Mouse (Mus musculus) MEL-GATA-1-ER (cell line): ENCODE results near the gene Prkar2b.
A peak's percentile ranks its signal among the peaks of the same experiment; 100 is the strongest.

Source experiments
- DNase-seq: peaks from one replicate; pipeline ENCODE4 v3.0.0-alpha.2; 2012; ENCODE audit warnings: low read depth; ENCODE audit errors: extremely low read depth

Gene Prkar2b

DNA sequence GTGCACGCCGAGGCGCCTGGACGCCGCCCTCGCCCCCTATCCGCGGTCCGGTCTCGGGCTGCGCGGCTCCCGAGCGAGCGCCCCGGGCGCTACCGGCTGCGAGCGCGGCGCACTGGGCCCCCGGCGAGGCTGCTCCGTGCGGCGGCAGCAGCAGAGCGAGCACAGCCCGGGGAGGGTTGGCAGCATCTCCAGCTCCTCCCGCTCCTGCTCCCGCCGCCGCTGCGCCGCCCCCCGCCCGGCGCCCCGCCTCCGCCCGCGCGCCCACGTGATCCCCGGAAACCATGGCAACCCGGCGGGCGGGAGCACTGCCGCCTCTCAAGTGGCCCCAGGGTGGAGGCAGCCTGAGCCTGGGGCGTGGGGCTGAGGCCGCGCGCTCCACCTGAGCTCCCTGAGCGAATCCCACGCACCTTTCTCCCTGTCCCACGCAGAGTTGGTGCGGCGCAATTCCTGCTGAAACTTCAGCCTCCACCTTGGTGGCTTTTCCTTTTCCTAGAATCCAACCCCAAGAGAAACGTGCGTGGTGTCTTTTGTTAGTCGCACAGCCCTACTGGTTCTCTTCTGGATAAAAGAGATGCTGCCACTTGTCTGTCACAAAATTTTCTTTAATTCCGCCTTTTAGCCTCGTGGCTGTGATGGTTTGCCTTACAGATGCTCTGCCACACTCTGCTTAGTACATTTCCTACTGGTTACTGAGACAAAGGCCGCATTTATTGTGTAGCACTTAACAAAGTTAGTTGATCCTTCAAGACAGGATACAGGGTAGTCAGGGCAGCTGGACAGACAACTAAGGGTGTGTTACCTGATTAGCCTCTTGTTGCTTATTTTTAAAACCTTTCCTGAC is at the start of gene Prkar2b:
Gene Prkar2b (minus strand): TSS at position 207 of the 841 bp plus-strand sequence.
- peak; percentile 51 for DNase-seq

- DNase-seq = no peak
Measured at GRCm38 (mm10) chr12:32109201-32109600, 48.1 kb upstream of the Prkar2b start.

- DNase-seq = no peak
Measured at GRCm38 (mm10) chr12:32104955-32105521, 43.9 kb upstream of the Prkar2b start.

- peak; percentile 85 for DNase-seq
Measured at GRCm38 (mm10) chr12:32104451-32104862, 43.4 kb upstream of the Prkar2b start.

- no peak for DNase-seq
Measured at GRCm38 (mm10) chr12:32101306-32101705, 40.2 kb upstream of the Prkar2b start.

GRCm38 (mm10) chr12:32099686-32100206 is 38.6 kb upstream of the Prkar2b start:
- no peak for DNase-seq

DNA sequence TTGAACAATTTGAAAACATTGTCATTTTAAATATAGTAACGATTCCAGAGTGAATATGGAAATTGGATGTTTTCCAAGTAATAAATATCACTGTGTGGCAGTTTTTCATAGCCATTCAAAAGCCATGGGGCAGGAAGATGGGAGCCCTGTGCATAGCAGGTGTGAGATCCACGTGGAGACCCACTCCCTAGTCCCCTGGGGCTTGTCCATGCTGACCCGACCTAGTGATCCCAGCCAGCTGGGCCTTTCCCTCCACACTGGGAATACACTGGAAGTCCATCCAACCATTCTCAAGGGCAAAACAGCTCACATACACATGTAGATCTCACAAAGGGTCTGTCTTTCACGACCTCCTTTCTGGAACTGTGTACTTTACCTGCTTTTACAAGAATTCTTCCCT is 37.5 kb upstream of the Prkar2b start:
- DNase-seq = no peak

- no peak for DNase-seq
Measured at GRCm38 (mm10) chr12:32097107-32097506, 36.0 kb upstream of the Prkar2b start.

DNA sequence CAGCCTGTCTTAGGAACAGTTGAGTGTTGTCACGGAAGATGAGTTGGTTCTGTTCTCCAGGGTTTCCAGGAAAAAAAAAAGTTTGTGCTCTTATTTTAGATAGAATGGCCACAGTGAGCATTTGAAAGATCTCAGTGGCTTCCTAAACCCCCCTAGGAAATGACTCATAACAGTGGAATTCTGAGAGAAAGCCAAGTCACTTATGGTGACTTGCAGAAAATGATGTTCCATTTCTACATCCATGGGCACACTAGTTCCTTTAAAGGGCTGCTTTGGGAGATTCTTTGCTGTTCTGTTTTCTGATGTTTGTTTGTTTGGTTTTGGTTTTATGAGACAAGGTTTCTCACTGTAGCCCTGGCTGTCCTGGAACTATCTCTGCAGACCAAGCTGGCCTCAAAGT is 34.1 kb upstream of the Prkar2b start:
- no peak for DNase-seq

GRCm38 (mm10) chr12:32092452-32092851 is 31.4 kb upstream of the Prkar2b start:
- DNase-seq = no peak

GRCm38 (mm10) chr12:32088566-32088965 is 27.5 kb upstream of the Prkar2b start:
- DNase-seq = no peak

DNA sequence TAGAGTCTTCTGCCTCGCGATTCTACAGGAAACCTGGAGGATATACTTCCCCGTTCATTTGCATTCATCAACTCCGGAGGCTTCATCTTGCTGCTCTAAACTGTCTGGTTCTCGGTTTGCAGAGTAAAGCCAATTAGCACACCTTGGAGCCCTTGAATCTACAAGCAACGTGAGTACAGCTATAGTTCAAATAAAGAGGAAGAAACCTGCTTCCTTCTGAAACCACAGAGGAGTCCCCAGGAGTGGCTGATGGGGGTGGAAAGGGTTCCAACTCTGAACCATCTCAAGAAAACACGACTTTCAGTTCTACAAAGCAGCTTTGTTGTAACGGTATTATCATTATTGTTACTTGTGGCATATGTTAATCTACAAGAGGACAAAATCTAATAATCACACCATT is 26.2 kb upstream of the Prkar2b start:
- peak; percentile 55 for DNase-seq

DNA sequence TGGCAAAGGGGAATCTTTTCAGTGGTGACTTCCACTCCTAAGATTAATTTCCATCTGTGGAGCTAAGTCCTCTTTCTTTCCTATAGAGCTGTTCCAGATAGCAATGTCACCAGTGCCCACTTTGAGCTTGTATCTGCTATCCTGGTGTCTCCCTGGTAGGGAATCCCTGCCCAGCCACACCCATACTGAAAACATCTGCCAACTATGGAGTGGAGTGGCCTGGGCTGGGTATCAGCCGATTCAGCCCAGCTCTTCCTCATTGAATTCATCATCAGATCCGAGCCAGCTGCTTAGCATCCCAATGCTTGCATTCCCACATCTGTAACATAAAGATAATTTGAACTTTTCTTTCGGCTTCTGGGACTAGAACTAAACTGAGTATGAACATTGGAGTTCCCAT is 25.8 kb upstream of the Prkar2b start:
- no peak for DNase-seq

GRCm38 (mm10) chr12:32085856-32086255 is 24.8 kb upstream of the Prkar2b start:
- no peak for DNase-seq

DNA sequence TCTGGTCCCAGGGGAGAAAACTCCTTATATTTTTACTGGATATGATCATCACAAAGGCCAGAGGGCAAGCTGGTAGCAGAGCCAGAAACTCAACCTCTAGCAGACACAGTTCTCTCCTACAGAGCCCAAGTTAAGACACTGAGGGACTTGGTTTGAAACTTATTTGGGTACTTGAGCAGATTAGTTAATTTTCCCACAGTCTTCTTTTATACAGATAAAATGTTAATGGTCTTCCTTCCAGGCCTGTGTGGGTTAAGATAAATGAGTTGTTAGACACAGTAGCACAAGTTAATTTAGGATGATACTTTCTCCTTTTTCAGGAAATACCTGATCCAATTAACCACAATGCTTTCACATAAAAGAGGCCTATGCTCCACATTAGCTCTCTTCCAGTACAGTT is 24.1 kb upstream of the Prkar2b start:
- no peak for DNase-seq

DNA sequence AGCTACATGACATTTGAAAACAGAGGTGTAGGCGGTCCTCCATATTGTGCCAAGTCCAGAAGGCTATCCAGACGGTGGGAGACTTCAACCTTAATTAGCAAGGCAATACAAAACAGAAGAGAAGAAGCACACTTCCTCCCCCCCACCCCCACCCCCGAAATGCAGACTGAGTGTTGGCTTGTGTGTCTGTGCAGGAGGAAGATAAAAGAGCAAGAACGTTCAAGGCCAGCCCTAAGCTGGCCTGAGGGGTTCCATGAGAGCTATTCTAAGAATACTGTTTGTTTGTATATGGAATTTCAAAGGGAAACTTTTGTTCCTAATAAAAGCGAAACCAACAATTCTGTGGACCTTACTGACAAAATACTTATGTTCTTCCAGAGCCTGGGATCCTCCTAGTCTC is 23.5 kb upstream of the Prkar2b start:
- DNase-seq = no peak

DNA sequence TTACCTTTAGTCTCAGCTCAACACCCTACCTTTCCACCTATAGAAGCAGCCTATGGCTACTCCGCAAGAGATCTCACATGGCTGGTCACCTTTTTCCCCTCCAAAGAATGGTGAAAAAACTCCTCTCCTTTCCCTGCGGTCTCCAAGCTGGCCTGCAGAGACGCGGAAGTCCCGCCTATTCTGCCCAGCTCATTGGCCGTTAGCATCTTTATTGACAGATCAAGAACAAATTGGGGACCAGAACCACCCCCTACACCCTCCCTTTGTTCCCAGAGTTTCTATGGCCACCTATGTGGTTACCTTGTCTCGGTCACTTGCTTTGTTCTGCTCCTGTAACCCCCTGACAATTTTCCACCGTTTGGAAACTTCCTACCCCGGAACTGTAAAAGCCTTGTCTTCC is 19.6 kb upstream of the Prkar2b start:
- no peak for DNase-seq

DNA sequence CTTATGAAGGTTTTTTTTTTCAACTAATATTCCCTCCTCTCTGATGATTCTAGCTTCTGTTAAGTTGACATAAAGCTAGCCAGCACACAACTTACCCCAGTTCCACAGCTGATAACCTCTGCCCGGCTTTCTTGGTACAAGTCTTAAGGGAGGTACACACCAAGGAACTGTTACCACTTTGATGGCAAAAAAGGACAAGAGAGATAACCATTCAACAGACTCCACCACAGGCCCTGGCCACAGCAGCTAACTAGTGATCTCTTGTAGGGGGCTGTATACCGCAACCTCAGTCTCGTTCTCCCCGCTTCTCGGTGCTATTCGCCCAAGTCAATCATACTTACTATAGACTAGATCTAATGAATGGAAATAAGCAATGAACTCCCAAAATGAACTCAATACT is 16.3 kb upstream of the Prkar2b start:
- no peak for DNase-seq

- no peak for DNase-seq
Measured at GRCm38 (mm10) chr12:32075831-32076715, 15.0 kb upstream of the Prkar2b start.

GRCm38 (mm10) chr12:32074271-32074670 is 13.2 kb upstream of the Prkar2b start:
- DNase-seq = no peak

GRCm38 (mm10) chr12:32066004-32066403 is 4.9 kb upstream of the Prkar2b start:
- no peak for DNase-seq
